ENCODE assay signal across 9 mouse cellular contexts in the genomic region with DNA sequence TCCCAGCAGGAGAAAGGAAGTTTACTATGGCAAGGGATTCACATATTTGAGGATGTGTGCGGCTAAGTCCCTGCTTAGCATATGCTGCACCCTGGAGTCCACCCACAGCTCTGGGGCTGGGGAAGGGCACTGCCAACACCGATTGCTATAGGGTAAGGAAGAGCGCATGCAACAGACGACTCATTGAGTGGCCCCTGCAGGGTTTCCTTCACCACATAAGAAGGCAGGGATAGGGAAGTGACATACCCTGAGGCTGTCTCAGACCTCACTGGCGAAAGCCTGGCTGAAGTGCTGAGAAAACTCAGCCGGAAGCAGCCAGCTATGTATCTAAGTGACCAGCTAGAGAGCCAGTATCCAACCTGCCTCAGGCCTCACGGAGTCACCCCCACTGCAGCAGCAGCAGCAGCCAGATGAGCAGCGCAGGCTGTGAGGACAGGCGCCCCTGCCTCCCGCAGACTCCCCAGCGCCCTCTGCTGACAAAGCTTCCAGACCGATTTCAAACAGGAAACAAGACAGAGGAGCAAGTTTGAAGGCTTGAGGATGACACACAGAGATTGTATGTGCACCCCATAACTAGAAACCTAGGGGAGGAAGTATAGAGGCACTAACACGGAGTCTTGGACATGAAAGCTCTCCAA. TPM values are rescaled to one million over a fixed set of nuclear protein-coding genes. Genes with fewer than 3 reads are reported as not detected.
DNase-seq lines count a peak whose midpoint lies in the region; ATAC-seq and TF ChIP-seq lines count a peak whose summit lies in the region.
"Had no signal": no experiment of that assay in that cellular context is flagged by ENCODE, and none has a peak within 500 bp of the region (broad histone marks: within the 10 kb centered on the region; RNA-seq: fewer than 3 reads in every experiment).

No protein-coding gene starts in this region.

- H3K9me3 ChIP-seq in forebrain, embryonic 13.5 days (replicated peaks) = no peaks in the 10 kb centered on the region
- H3K9me3 ChIP-seq in forebrain, embryonic 15.5 days = no peaks in the 10 kb centered on the region
- H3K9me3 ChIP-seq in midbrain, embryonic 14.5 days (ENCODE audit: control insufficient read depth, low read length) = no peaks in the 10 kb centered on the region

- H3K4me3 ChIP-seq in forebrain, embryonic 13.5 days = no peak overlapping the region
- H3K4me3 ChIP-seq in forebrain, embryonic 15.5 days = no peak overlapping the region
- H3K4me3 ChIP-seq in testis, adult 2 months (ENCODE audit: control insufficient read depth, low read depth, low read length) = no peak overlapping the region
- no peak overlapping the region for H3K4me3 ChIP-seq in midbrain, embryonic 14.5 days (replicated peaks; ENCODE audit: low read depth, low read length)

- no peak overlapping the region for H3K4me2 ChIP-seq in forebrain, embryonic 13.5 days
- H3K4me2 ChIP-seq in forebrain, embryonic 15.5 days (replicated peaks) = no peak overlapping the region
- H3K4me2 ChIP-seq in midbrain, embryonic 14.5 days (ENCODE audit: low read length) = no peak overlapping the region

- H3K4me1 ChIP-seq in forebrain, embryonic 13.5 days = peaks cover 8% of the 10 kb centered on the region; the same call in 1 of the 2 replicates
- no peaks in the 10 kb centered on the region for H3K4me1 ChIP-seq in forebrain, embryonic 15.5 days
- no peaks in the 10 kb centered on the region for H3K4me1 ChIP-seq in testis, adult 2 months (ENCODE audit: control insufficient read depth, insufficient read depth, low read length)
- H3K4me1 ChIP-seq in midbrain, embryonic 14.5 days (ENCODE audit: control insufficient read depth, insufficient read depth, low read length) = no peaks in the 10 kb centered on the region

- no peak for TF ChIP-seq POLR2A in testis, adult 2 months (IDR thresholded peaks at IDR 0.05; ENCODE audit: control insufficient read depth, low read depth, low read length)

- no peak for ATAC-seq in forebrain, embryonic 13.5 days
- ATAC-seq in forebrain, embryonic 15.5 days (replicated peaks) = no peak
- ATAC-seq in frontal cortex, adult (ENCODE audit: low TSS enrichment) = peak; percentile 57; the same call in 1 of the 2 replicates
- ATAC-seq in midbrain, embryonic 14.5 days (ENCODE audit: low FRiP score, low TSS enrichment) = no peak

- no peaks in the 10 kb centered on the region for H3K36me3 ChIP-seq in forebrain, embryonic 13.5 days (ENCODE audit: poor library complexity, severe bottlenecking)
- H3K36me3 ChIP-seq in forebrain, embryonic 15.5 days = no peaks in the 10 kb centered on the region
- no peaks in the 10 kb centered on the region for H3K36me3 ChIP-seq in testis, adult 2 months (ENCODE audit: control insufficient read depth, insufficient read depth, low read length)
- no peaks in the 10 kb centered on the region for H3K36me3 ChIP-seq in midbrain, embryonic 14.5 days (ENCODE audit: control insufficient read depth, insufficient read depth, low read length)

- 19% methylated on average over 13 of the region's 13 CpGs for WGBS in forebrain, embryonic 13.5 days
- whole genome bisulfite sequencing in forebrain, embryonic 15.5 days = 16% methylated on average over 13 of the region's 13 CpGs
- 18% methylated on average over 13 of the region's 13 CpGs for WGBS in midbrain, embryonic 14.5 days

- peak; percentile 28; the same call in 1 of the 2 replicates for TF ChIP-seq CTCF in testis, adult 2 months (IDR thresholded peaks at IDR 0.05; ENCODE audit: control insufficient read depth, insufficient read depth, insufficient replicate concordance, low read depth, low read length)

- intact Hi-C loops in left cerebral cortex, postnatal 14 days (cut with DNase I) = loop anchor here (5.0 kb wide), 1 partner anchor 99 kb away; the partner anchor contains the start of gene Psmc4

- peaks cover 10% of the 10 kb centered on the region for H3K27me3 ChIP-seq in forebrain, embryonic 13.5 days
- no peaks in the 10 kb centered on the region for H3K27me3 ChIP-seq in forebrain, embryonic 15.5 days
- no peaks in the 10 kb centered on the region for H3K27me3 ChIP-seq in testis, adult 2 months (ENCODE audit: control insufficient read depth, insufficient read depth, low read length)
- no peaks in the 10 kb centered on the region for H3K27me3 ChIP-seq in midbrain, embryonic 14.5 days (ENCODE audit: control insufficient read depth, insufficient read depth, low read length)

- H3K9ac ChIP-seq in forebrain, embryonic 13.5 days = peak overlapping the region; percentile 26
- H3K9ac ChIP-seq in forebrain, embryonic 15.5 days (replicated peaks) = no peak overlapping the region
- H3K9ac ChIP-seq in midbrain, embryonic 14.5 days (replicated peaks; ENCODE audit: low read length) = no peak overlapping the region

- H3K27ac ChIP-seq in forebrain, embryonic 13.5 days = no peak overlapping the region
- H3K27ac ChIP-seq in forebrain, embryonic 15.5 days (replicated peaks) = no peak overlapping the region
- no peak overlapping the region for H3K27ac ChIP-seq in testis, adult 2 months (ENCODE audit: control insufficient read depth, insufficient read depth, low read depth, low read length)
- H3K27ac ChIP-seq in midbrain, embryonic 14.5 days (replicated peaks; ENCODE audit: low read depth, low read length) = no peak overlapping the region

- no peak for DNase-seq in testis, postnatal 14 days (ENCODE audit: low spot score)
- peak; percentile 22 to 56 for DNase-seq in left cerebral cortex, postnatal 14 days (ENCODE audit: low spot score in 2 of 2)
- DNase-seq in midbrain, embryonic 14.5 days = peak; percentile 64
- DNase-seq in thymus, postnatal 4 days = peak; percentile 91

RNA-seq across cellular contexts. Expression of gene Fbl, which starts 17.8 kb away (rescaled TPM):
- 114 and 132 TPM in 2 replicates for polyA plus RNA-seq in forebrain, embryonic 13.5 days (2015; fragmentation: Nextera tagmentation; extraction: Ambion mirVana)
- 97.0 and 109 TPM in 2 replicates for polyA plus RNA-seq in forebrain, embryonic 15.5 days (2015; fragmentation: Nextera tagmentation; extraction: Ambion mirVana)
- 41.3 and 50.0 TPM in 2 replicates for polyA plus RNA-seq in testis, adult 2 months (2012; rRNA removed)
- 10 to 100 TPM; 62.5 to 63.5 TPM for total RNA-seq in left cerebral cortex, postnatal 14 days (2021)
- 26.2 and 36.4 TPM in 2 replicates for polyA plus RNA-seq in midbrain, embryonic 14.5 days (2014; fragmentation: Nextera tagmentation; extraction: Ambion mirVana)

RNA-seq across cellular contexts. Expression of gene 9530053A07Rik, which starts 22.4 kb away (rescaled TPM):
- polyA plus RNA-seq in forebrain, embryonic 13.5 days (2015; fragmentation: Nextera tagmentation; extraction: Ambion mirVana) = 0.10 and 0.14 TPM in 2 replicates
- polyA plus RNA-seq in forebrain, embryonic 15.5 days (2015; fragmentation: Nextera tagmentation; extraction: Ambion mirVana) = 0.08 and 0.11 TPM in 2 replicates
- polyA plus RNA-seq in testis, adult 2 months (2012; rRNA removed) = 0.04 and 0.05 TPM in 2 replicates
- total RNA-seq in left cerebral cortex, postnatal 14 days (2021) = not detected
- 0.04 TPM in 2 replicates for polyA plus RNA-seq in midbrain, embryonic 14.5 days (2014; fragmentation: Nextera tagmentation; extraction: Ambion mirVana)
- total RNA-seq: hematopoietic stem cell, adult 5-6 weeks had no signal

RNA-seq across cellular contexts. Expression of gene Dyrk1b, which starts 27.6 kb away (rescaled TPM):
- 14.0 and 14.3 TPM in 2 replicates for polyA plus RNA-seq in forebrain, embryonic 13.5 days (2015; fragmentation: Nextera tagmentation; extraction: Ambion mirVana)
- 18.1 and 18.6 TPM in 2 replicates for polyA plus RNA-seq in forebrain, embryonic 15.5 days (2015; fragmentation: Nextera tagmentation; extraction: Ambion mirVana)
- 462 and 482 TPM in 2 replicates for polyA plus RNA-seq in testis, adult 2 months (2012; rRNA removed)
- total RNA-seq in left cerebral cortex, postnatal 14 days (2021) = 10 to 100 TPM; 40.5 to 42.3 TPM
- polyA plus RNA-seq in midbrain, embryonic 14.5 days (2014; fragmentation: Nextera tagmentation; extraction: Ambion mirVana) = 13.7 and 17.3 TPM in 2 replicates

Comparison
In these comparisons a context has a peak if more than half of its experiments do, and no peak if none do; other contexts are left out.
1. RNA of gene Dyrk1b, which starts 27.6 kb away (polyA plus RNA-seq): 462 to 482 TPM in testis, adult 2 months; 18.1 to 18.6 TPM in forebrain, embryonic 15.5 days, 13.7 to 17.3 TPM in midbrain, embryonic 14.5 days and 14.0 to 14.3 TPM in forebrain, embryonic 13.5 days; every median in the first group is over 10 times any median in the second.